Mouse (Mus musculus) kidney, embryonic 14.5 days (tissue): ENCODE measurements around the gene Stx6. TPM values are rescaled to one million over a fixed set of nuclear protein-coding genes. Genes with fewer than 3 reads are reported as not detected.
A peak's percentile ranks its signal among the peaks of the same experiment; 100 is the strongest.

Source experiments
- ATAC-seq: fragments of 200-750 bp; cut with Nextera tagmentation; 2 replicates; pipeline ENCODE4 v1.8.0; 2017; ENCODE audit warnings: moderate number of reproducible peaks, mild to moderate bottlenecking, moderate TSS enrichment, moderate library complexity; ENCODE audit not compliant: low FRiP score, low TSS enrichment
- H3K27ac ChIP-seq: fragments of 300-500 bp; sonication (generic); 2 replicates; pipeline ENCODE4 v1.5.1; 2014; ENCODE audit warnings: low read depth, mild to moderate bottlenecking, low read length, moderate library complexity, mixed read lengths
- H3K27me3 ChIP-seq: fragments of 300-500 bp; sonication (generic); 2 replicates; pipeline ENCODE4 v1.6.1; 2014; ENCODE audit warnings: mild to moderate bottlenecking, low read length; ENCODE audit not compliant: control insufficient read depth, insufficient read depth
- H3K36me3 ChIP-seq: fragments of 300-500 bp; sonication (generic); 2 replicates; pipeline ENCODE4 v1.6.1; 2014; ENCODE audit warnings: low read length, mixed read lengths; ENCODE audit not compliant: control insufficient read depth, insufficient read depth
- H3K4me1 ChIP-seq: fragments of 300-500 bp; sonication (generic); 2 replicates; pipeline ENCODE4 v1.6.1; 2014; ENCODE audit warnings: low read length, mixed read lengths; ENCODE audit not compliant: control insufficient read depth, insufficient read depth
- H3K4me2 ChIP-seq: fragments of 300-500 bp; sonication (generic); replicated peaks from 2 replicates; pipeline ENCODE4 v1.6.1; 2014; ENCODE audit warnings: low read depth, mild to moderate bottlenecking, low read length
- H3K4me3 ChIP-seq: fragments of 300-500 bp; sonication (generic); 2 replicates; pipeline ENCODE4 v1.5.1; 2014; ENCODE audit warnings: mild to moderate bottlenecking, low read length
- H3K9ac ChIP-seq: fragments of 300-500 bp; sonication (generic); 2 replicates; pipeline ENCODE4 v1.6.1; 2014; ENCODE audit warnings: low read depth, mild to moderate bottlenecking, low read length, moderate library complexity
- H3K9me3 ChIP-seq: fragments of 300-500 bp; sonication (generic); 2 replicates; pipeline ENCODE4 v1.6.1; 2016; ENCODE audit warnings: low read length; ENCODE audit not compliant: control insufficient read depth
- WGBS: fragments of 180-500 bp; shearing (Covaris S2); extraction: QIAGEN DNeasy Blood & Tissue Kit; methylation state at CpG from one replicate; pipeline ENCODE4 v1.1.7; 2014; 5-methylcytosine and 5-hydroxymethylcytosine counted together
- polyA plus RNA-seq: library from polyadenylated mRNA; unstranded; fragments of >200 nt; fragmentation: Nextera tagmentation; extraction: Ambion mirVana; gene quantifications from 2 replicates; pipeline ENCODE4 v1.2.1, GENCODE M21; 2014

The Stx6 gene
- polyA plus RNA-seq, 1 experiment from 2014 or later = 86.8 TPM

GRCm38 (mm10) chr1:155232786-155233185 lies 74.3 kb downstream of the Stx6 start:
- Histone ChIP-seq H3K36me3 (no peaks in the 10 kb centered on the region), H3K4me1 (peaks cover 49% of the 10 kb centered on the region), H3K9me3 (no peaks in the 10 kb centered on the region), H3K9ac (no peak overlapping the region), H3K27me3 (no peaks in the 10 kb centered on the region), H3K27ac (peak overlapping the region; percentile 86), H3K4me3 (no peak overlapping the region), H3K4me2 (no peak overlapping the region)
- 50% methylated on average over 6 of the region's 6 CpGs for WGBS
- ATAC-seq = no peak

DNA sequence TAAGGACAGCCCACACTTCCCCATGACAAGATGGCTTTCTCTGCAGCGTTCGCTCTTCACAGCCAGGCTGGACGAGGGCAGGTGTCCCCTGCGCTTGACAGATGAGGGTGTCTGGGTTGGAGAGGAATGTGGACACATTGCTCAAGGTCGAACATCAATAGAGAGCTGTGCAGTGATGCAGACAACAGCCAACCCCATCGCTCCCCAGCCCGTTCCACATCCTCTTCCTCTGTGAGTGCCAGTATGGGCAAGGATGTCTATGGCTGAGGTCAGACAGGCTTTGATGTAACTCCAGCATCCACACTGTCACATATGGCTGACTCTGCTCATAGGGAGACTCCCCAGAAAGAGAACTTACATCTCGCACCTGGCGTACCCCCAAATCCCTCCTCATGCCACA lies 74.9 kb downstream of the Stx6 start:
- H3K4me2 ChIP-seq = no peak overlapping the region
- ATAC-seq = no peak
- no peak overlapping the region for H3K4me3 ChIP-seq
- H3K9ac ChIP-seq = no peak overlapping the region
- peaks cover 51% of the 10 kb centered on the region for H3K4me1 ChIP-seq
- no peaks in the 10 kb centered on the region for H3K9me3 ChIP-seq
- 77% methylated on average over 9 of the region's 9 CpGs for WGBS
- H3K27me3 ChIP-seq = no peaks in the 10 kb centered on the region
- H3K27ac ChIP-seq = peak overlapping the region; percentile 86
- no peaks in the 10 kb centered on the region for H3K36me3 ChIP-seq

DNA sequence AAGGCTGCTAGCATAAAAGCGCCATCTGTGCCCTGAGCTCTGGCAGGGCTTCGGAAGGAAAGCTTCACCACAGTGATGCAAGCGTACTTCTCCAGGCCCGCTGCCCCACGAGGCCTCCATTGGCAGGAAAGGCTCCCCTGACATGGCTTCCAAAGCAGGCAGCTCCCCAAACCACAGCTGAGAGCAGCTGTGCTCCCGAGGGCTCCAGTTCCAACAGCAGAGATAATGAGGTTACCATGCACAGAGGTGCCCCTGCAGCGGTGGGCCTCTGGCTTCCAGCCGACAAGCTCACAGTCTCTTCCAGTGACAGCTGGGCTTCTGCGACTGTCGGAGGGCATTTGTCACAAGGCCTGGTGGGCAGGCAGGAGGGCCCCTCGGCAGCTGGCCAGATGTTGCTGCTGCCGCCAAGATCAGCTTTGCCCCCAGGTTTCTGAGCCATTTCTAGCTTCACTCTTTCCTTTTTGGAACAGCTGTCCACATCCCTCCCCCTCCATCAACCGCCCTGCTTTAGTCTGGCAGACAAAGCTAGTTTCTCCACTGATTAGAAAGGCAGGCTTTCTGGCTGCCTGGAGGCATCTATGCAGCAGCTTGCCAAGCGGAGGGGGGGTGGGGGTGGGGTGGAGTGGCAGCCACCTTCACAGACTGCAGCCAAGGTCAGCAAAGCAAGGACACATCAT lies 75.6 kb downstream of the Stx6 start:
- Histone ChIP-seq H3K27ac (peak overlapping the region; percentile 86), H3K4me3 (no peak overlapping the region), H3K36me3 (no peaks in the 10 kb centered on the region), H3K9ac (peak overlapping the region; percentile 25; the same call in 1 of the 2 replicates), H3K4me2 (no peak overlapping the region), H3K4me1 (peaks cover 53% of the 10 kb centered on the region), H3K27me3 (no peaks in the 10 kb centered on the region), H3K9me3 (no peaks in the 10 kb centered on the region)
- no peak; the same call in 1 of the 2 replicates for ATAC-seq
- WGBS = 26% methylated on average over 14 of the region's 14 CpGs

GRCm38 (mm10) chr1:155235641-155236040 lies 77.1 kb downstream of the Stx6 start:
- H3K4me1 ChIP-seq = peaks cover 43% of the 10 kb centered on the region
- no peaks in the 10 kb centered on the region for H3K9me3 ChIP-seq
- no peak overlapping the region for H3K9ac ChIP-seq
- H3K36me3 ChIP-seq = peaks cover 7% of the 10 kb centered on the region; the same call in 1 of the 2 replicates
- no peak overlapping the region for H3K4me2 ChIP-seq
- no peak for ATAC-seq
- H3K4me3 ChIP-seq = no peak overlapping the region
- no peak overlapping the region for H3K27ac ChIP-seq
- WGBS = 34% methylated on average over 2 of the region's 2 CpGs
- H3K27me3 ChIP-seq = no peaks in the 10 kb centered on the region

GRCm38 (mm10) chr1:155236306-155237024 lies 78.0 kb downstream of the Stx6 start:
- Histone ChIP-seq H3K4me1 (peaks cover 43% of the 10 kb centered on the region), H3K27ac (peak overlapping the region; percentile 70), H3K4me3 (no peak overlapping the region), H3K4me2 (no peak overlapping the region), H3K27me3 (no peaks in the 10 kb centered on the region), H3K9me3 (no peaks in the 10 kb centered on the region), H3K36me3 (peaks cover 13% of the 10 kb centered on the region; the same call in 1 of the 2 replicates), H3K9ac (0 out of 2 replicates have a peak overlapping the region, but pooled peaks have one; percentile 4)
- 70% methylated on average over 13 of the region's 13 CpGs for WGBS
- no peak for ATAC-seq

DNA sequence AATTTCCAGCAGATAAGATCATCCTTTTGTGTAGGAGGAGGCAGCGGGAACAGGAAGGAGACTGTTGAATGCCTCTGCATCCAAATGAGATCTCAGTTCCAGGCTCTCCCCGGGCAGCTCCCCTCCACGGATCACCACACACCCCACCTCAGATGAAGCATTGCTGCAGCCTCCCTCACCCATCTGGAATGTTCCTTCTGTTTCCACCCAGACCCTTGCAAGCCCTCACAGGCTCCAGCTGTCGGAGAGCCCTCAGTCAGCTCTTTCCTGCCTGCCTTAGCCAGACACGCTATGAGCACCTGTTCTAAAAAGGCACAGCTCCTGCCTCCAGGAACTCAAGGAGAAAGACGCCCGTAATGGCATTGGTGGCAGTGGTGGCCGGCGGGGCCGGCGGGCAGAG lies 78.9 kb downstream of the Stx6 start:
- H3K27me3 ChIP-seq = no peaks in the 10 kb centered on the region
- ATAC-seq = peak; percentile 68
- H3K36me3 ChIP-seq = peaks cover 13% of the 10 kb centered on the region; the same call in 1 of the 2 replicates
- H3K4me3 ChIP-seq = no peak overlapping the region
- H3K9ac ChIP-seq = no peak overlapping the region
- 54% methylated on average over 11 of the region's 11 CpGs for WGBS
- peak overlapping the region; percentile 70 for H3K27ac ChIP-seq
- H3K4me1 ChIP-seq = peaks cover 39% of the 10 kb centered on the region
- H3K9me3 ChIP-seq = no peaks in the 10 kb centered on the region
- no peak overlapping the region for H3K4me2 ChIP-seq

- ATAC-seq = peak; percentile 18; the same call in 1 of the 2 replicates
- Histone ChIP-seq H3K4me2 (no peak overlapping the region), H3K9ac (no peak overlapping the region), H3K27ac (peak overlapping the region; percentile 70), H3K27me3 (no peaks in the 10 kb centered on the region), H3K4me1 (peaks cover 33% of the 10 kb centered on the region), H3K9me3 (no peaks in the 10 kb centered on the region), H3K36me3 (peaks cover 13% of the 10 kb centered on the region; the same call in 1 of the 2 replicates), H3K4me3 (no peak overlapping the region)
- WGBS = 52% methylated on average over 5 of the region's 5 CpGs
These were observed 79.6 kb downstream of the Stx6 start for GRCm38 (mm10) chr1:155238126-155238525.

- H3K9me3 ChIP-seq = no peaks in the 10 kb centered on the region
- no peak overlapping the region for H3K4me2 ChIP-seq
- WGBS = 83% methylated on average over 4 of the region's 4 CpGs
- H3K27ac ChIP-seq = no peak overlapping the region
- H3K4me1 ChIP-seq = peaks cover 23% of the 10 kb centered on the region
- ATAC-seq = no peak
- H3K27me3 ChIP-seq = no peaks in the 10 kb centered on the region
- H3K4me3 ChIP-seq = no peak overlapping the region
- no peak overlapping the region for H3K9ac ChIP-seq
- peaks cover 13% of the 10 kb centered on the region; the same call in 1 of the 2 replicates for H3K36me3 ChIP-seq
These were observed 80.7 kb downstream of the Stx6 start for GRCm38 (mm10) chr1:155239169-155239568.
